Mouse (Mus musculus): ENCODE measurements around the gene Slc12a9. TPM values are rescaled to one million over a fixed set of nuclear protein-coding genes. Genes with fewer than 3 reads are reported as not detected.

Gene Slc12a9
- polyA plus RNA-seq, 1 experiment, result 43.2 TPM

DNA sequence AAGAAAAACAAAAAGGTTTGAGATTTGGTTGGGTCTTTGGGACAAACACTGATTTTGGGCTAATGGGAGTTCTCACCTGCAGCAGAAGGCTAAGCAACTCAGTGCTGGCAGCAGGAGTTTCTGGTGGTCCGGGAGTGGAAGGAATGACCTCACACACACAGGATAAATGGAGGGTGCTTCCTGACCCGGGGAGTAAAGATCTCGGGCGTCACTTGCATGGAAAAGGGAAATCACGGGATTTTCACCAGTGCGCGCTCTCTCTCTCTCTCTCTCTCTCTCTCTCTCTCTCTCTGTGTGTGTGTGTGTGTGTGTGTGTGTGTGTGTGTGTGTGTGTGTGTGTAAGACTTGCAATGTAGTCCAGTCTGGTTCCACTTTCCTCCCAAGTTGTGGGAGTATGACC lies 14.5 kb upstream of the Slc12a9 start:
- no peak overlapping the region for H3K27ac ChIP-seq (ENCODE audit: insufficient read depth, low read depth, low read length)
- no peak overlapping the region for H3K4me3 ChIP-seq (ENCODE audit: insufficient read depth, low read length)

GRCm38 (mm10) chr5:137346983-137347382 lies 13.6 kb upstream of the Slc12a9 start:
- no peak overlapping the region for H3K27ac ChIP-seq (ENCODE audit: insufficient read depth, low read depth, low read length)
- no peak for TF ChIP-seq CTCF (IDR thresholded peaks at IDR 0.05; ENCODE audit: low read depth, low read length)
- TF ChIP-seq POLR2A (IDR thresholded peaks at IDR 0.05; ENCODE audit: borderline replicate concordance, low read depth, low read length), result no peak
- H3K4me3 ChIP-seq (ENCODE audit: insufficient read depth, low read length), result no peak overlapping the region
- no peaks in the 10 kb centered on the region for H3K4me1 ChIP-seq (ENCODE audit: control insufficient read depth, insufficient read depth, low read length)

More for the DNA sequence above, 14.5 kb upstream of the Slc12a9 start:
- H3K4me1 ChIP-seq (ENCODE audit: control insufficient read depth, insufficient read depth, low read length), result no peaks in the 10 kb centered on the region
- TF ChIP-seq POLR2A (IDR thresholded peaks at IDR 0.05; ENCODE audit: borderline replicate concordance, low read depth, low read length) (no peak), CTCF (IDR thresholded peaks at IDR 0.05; ENCODE audit: low read depth, low read length) (no peak)

- TF ChIP-seq CTCF (IDR thresholded peaks at IDR 0.05; ENCODE audit: low read depth, low read length), result no peak
- no peak for TF ChIP-seq POLR2A (IDR thresholded peaks at IDR 0.05; ENCODE audit: borderline replicate concordance, low read depth, low read length)
- Histone ChIP-seq H3K27ac (ENCODE audit: insufficient read depth, low read depth, low read length) (no peak overlapping the region), H3K4me3 (ENCODE audit: insufficient read depth, low read length) (no peak overlapping the region), H3K4me1 (ENCODE audit: control insufficient read depth, insufficient read depth, low read length) (no peaks in the 10 kb centered on the region)
Measured at GRCm38 (mm10) chr5:137346388-137346787, 13.0 kb upstream of the Slc12a9 start.

GRCm38 (mm10) chr5:137345821-137346220 lies 12.4 kb upstream of the Slc12a9 start:
- H3K4me1 ChIP-seq (ENCODE audit: control insufficient read depth, insufficient read depth, low read length), result no peaks in the 10 kb centered on the region
- H3K27ac ChIP-seq (ENCODE audit: insufficient read depth, low read depth, low read length), result no peak overlapping the region
- no peak overlapping the region for H3K4me3 ChIP-seq (ENCODE audit: insufficient read depth, low read length)
- TF ChIP-seq POLR2A (IDR thresholded peaks at IDR 0.05; ENCODE audit: borderline replicate concordance, low read depth, low read length), result no peak
- TF ChIP-seq CTCF (IDR thresholded peaks at IDR 0.05; ENCODE audit: low read depth, low read length), result no peak

GRCm38 (mm10) chr5:137343869-137344268 lies 10.5 kb upstream of the Slc12a9 start:
- Histone ChIP-seq H3K27ac (ENCODE audit: insufficient read depth, low read depth, low read length) (no peak overlapping the region), H3K4me3 (ENCODE audit: insufficient read depth, low read length) (no peak overlapping the region), H3K4me1 (ENCODE audit: control insufficient read depth, insufficient read depth, low read length) (0 out of 2 replicates have a peak, but pooled peaks cover under 1% of the 10 kb centered on the region)
- TF ChIP-seq POLR2A (IDR thresholded peaks at IDR 0.05; ENCODE audit: borderline replicate concordance, low read depth, low read length) (no peak), CTCF (IDR thresholded peaks at IDR 0.05; ENCODE audit: low read depth, low read length) (no peak)

- H3K4me3 ChIP-seq (ENCODE audit: insufficient read depth, low read length), result no peak overlapping the region
- H3K27ac ChIP-seq (ENCODE audit: insufficient read depth, low read depth, low read length), result no peak overlapping the region
- TF ChIP-seq POLR2A (IDR thresholded peaks at IDR 0.05; ENCODE audit: borderline replicate concordance, low read depth, low read length) (no peak), CTCF (IDR thresholded peaks at IDR 0.05; ENCODE audit: low read depth, low read length) (no peak)
Measured at GRCm38 (mm10) chr5:137343412-137343811, 10.0 kb upstream of the Slc12a9 start.

DNA sequence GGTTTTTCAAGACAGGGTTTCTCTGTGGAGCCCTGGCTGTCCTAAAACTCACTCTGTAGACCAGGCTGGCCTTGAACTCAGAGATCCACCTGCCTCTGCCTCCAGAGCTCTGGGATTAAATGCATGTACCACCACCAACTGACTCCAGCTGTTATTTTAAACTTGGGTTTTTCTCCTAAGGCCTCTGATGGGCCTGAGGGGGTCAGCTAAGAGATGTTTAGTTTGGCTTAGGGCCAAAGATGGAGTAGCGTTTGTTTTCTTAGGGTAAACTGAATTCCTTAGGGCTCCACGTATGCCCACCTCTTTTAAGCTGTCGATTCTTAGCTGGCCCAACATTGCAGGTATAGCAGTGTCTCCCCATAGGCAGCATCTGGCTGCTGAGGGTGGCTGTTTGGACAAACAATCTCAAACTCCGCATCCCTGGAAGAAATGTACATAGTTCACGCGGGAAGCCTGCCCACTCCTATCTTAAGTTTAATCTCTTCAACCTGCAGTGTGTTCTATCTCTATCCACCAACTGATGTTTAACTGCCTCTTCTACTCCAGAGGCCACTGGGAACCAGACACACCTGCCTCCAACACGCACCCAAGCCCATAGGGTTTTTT lies 9.1 kb upstream of the Slc12a9 start:
- TF ChIP-seq CTCF (IDR thresholded peaks at IDR 0.05; ENCODE audit: low read depth, low read length) (no peak), POLR2A (IDR thresholded peaks at IDR 0.05; ENCODE audit: borderline replicate concordance, low read depth, low read length) (no peak)
- Histone ChIP-seq H3K27ac (ENCODE audit: insufficient read depth, low read depth, low read length) (no peak overlapping the region), H3K4me3 (ENCODE audit: insufficient read depth, low read length) (no peak overlapping the region), H3K4me1 (ENCODE audit: control insufficient read depth, insufficient read depth, low read length) (peaks cover 7% of the 10 kb centered on the region; the same call in 1 of the 2 replicates)

More at GRCm38 (mm10) chr5:137343412-137343811, 10.0 kb upstream of the Slc12a9 start:
- H3K4me1 ChIP-seq (ENCODE audit: control insufficient read depth, insufficient read depth, low read length), result 0 out of 2 replicates have a peak, but pooled peaks cover 2% of the 10 kb centered on the region

- peaks cover 7% of the 10 kb centered on the region; the same call in 1 of the 2 replicates for H3K4me1 ChIP-seq (ENCODE audit: control insufficient read depth, insufficient read depth, low read length)
- no peak for TF ChIP-seq CTCF (IDR thresholded peaks at IDR 0.05; ENCODE audit: low read depth, low read length)
- no peak for TF ChIP-seq POLR2A (IDR thresholded peaks at IDR 0.05; ENCODE audit: borderline replicate concordance, low read depth, low read length)
- no peak overlapping the region for H3K27ac ChIP-seq (ENCODE audit: insufficient read depth, low read depth, low read length)
- H3K4me3 ChIP-seq (ENCODE audit: insufficient read depth, low read length), result no peak overlapping the region
Measured at GRCm38 (mm10) chr5:137340222-137340621, 6.8 kb upstream of the Slc12a9 start.

- TF ChIP-seq CTCF (IDR thresholded peaks at IDR 0.05; ENCODE audit: low read depth, low read length) (no peak), POLR2A (IDR thresholded peaks at IDR 0.05; ENCODE audit: borderline replicate concordance, low read depth, low read length) (no peak)
- Histone ChIP-seq H3K4me1 (ENCODE audit: control insufficient read depth, insufficient read depth, low read length) (peaks cover 7% of the 10 kb centered on the region; the same call in 1 of the 2 replicates), H3K27ac (ENCODE audit: insufficient read depth, low read depth, low read length) (no peak overlapping the region), H3K4me3 (ENCODE audit: insufficient read depth, low read length) (no peak overlapping the region)
Measured at GRCm38 (mm10) chr5:137339290-137339979, 6.0 kb upstream of the Slc12a9 start.
